Mouse (Mus musculus) embryonic stem cell, embryonic (primary cell): Measurements from ENCODE around the gene Mafg.

ENCODE experiments used
- CTCF ChIA-PET, 4 experiments: fragments of 300-600 bp in 2 of 4; fragments of 350-600 bp in 2 of 4; sonication (Branson Sonifier 250); formaldehyde crosslinking; loops; one replicate each; lab custom pipeline; 2022; ENCODE audit warnings: inconsistent platforms in 2 of 4; lab: Charles Lee
- POLR2A ChIA-PET, 4 experiments: fragments of 300-600 bp in 2 of 4; fragments of 350-600 bp in 2 of 4; sonication (Branson Sonifier 250); formaldehyde crosslinking; loops; one replicate each; lab custom pipeline; 2022; ENCODE audit warnings: antibody characterized with exemption in 4 of 4, inconsistent platforms in 1 of 4; lab: Charles Lee

The Mafg gene

GRCm38 (mm10) chr11:120633520-120634343, at the start of gene Mafg:
Mafg (minus strand) TSS chr11:120633600.
- POLR2A ChIA-PET, result interaction anchor here (0.5 to 28.4 kb wide), 87 partner anchors 3 to 512 kb away, joined by 3 to 947 read pairs (median 4); partner anchors contain the start of genes Myadml2 (in 4 of the 4), Pycr1 (in 4 of the 4), Sirt7 (in 4 of the 4) and Aspscr1 (in 3 of the 4)
- CTCF ChIA-PET, result interaction anchor here (0.7 to 2.1 kb wide), 15 partner anchors 9 to 291 kb away, joined by 3 to 6 read pairs (median 4); partner anchors contain the start of genes Sirt7 (in 2 of the 4), Notum (in 1 of the 4) and Pycr1 (in 1 of the 4)

DNA sequence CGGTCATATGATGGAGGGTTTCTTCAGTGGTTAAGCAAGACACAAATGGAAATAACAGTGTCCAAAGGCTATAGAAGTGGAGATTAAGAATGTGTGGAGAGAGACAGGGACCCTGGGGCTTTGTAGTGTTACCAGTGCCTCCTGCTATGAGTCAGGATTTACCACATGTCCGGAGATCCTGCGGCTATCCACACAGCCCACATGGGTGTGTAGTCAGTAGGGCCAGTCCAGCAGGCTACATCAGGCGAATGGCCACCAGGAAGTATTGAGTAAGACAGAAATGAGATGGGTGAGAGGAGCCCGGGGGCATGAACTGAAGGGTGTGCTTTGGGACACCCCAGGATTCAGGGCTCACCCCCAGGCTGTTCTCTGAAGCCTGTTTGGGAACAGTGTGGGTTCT, 49.3 kb upstream of the Mafg start:
- POLR2A ChIA-PET, result interaction anchor here in 2 of 4 experiments (1.0 to 34.4 kb wide), 7 partner anchors 9 to 50 kb away, joined by 3 to 509 read pairs (median 7); partner anchors contain the start of genes Notum (in 2 of the 2), Aspscr1 (in 1 of the 2), Cenpx (in 1 of the 2) and Lrrc45 (in 1 of the 2)
- CTCF ChIA-PET, result interaction anchor here in 1 of 4 experiments (1.9 kb wide), 1 partner anchor 14 kb away, joined by 5 read pairs; no protein-coding TSS in a partner anchor

- ChIA-PET POLR2A (interaction anchor here in 3 of 4 experiments (0.6 to 34.4 kb wide), 19 partner anchors 10 to 173 kb away, joined by 3 to 509 read pairs (median 4); partner anchors contain the start of genes Pycr1 (in 2 of the 3), Cenpx (in 1 of the 3), Lrrc45 (in 1 of the 3) and Notum (in 1 of the 3)), CTCF (interaction anchor here (0.6 to 2.5 kb wide), 12 partner anchors 19 to 223 kb away, joined by 3 to 13 read pairs (median 4); partner anchors contain the start of genes Dcxr (in 1 of the 4) and Notum (in 1 of the 4))
Observed at GRCm38 (mm10) chr11:120679909-120680308, 46.5 kb upstream of the Mafg start.

DNA sequence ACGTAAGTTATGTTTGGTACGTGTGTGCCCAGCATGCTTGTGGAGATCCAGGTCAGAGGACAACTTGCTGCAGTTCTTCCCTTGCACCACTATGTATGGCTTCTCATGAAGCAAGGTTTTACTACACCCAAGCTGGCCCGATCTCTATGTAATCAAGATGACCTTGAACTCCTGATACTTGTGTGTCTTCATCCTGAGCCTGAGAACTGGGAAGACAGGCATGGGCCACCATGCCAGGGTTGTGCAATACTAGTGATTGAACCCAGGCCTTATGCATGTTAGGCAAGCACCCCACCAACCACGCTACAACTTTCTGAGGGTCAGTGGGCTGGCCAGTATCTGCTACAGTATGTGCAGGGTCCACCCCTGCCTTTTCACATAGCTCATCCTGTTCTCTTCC, 43.6 kb upstream of the Mafg start:
- ChIA-PET CTCF (interaction anchor here in 2 of 4 experiments (0.7 to 4.4 kb wide), 9 partner anchors 17 to 527 kb away, joined by 3 to 25 read pairs (median 4); partner anchors contain the start of genes Cenpx (in 1 of the 2), Hexdc (in 1 of the 2), Lrrc45 (in 1 of the 2) and Mafg (in 1 of the 2)), POLR2A (interaction anchor here (0.8 to 34.4 kb wide), 22 partner anchors 8 to 209 kb away, joined by 3 to 509 read pairs (median 6); partner anchors contain the start of genes Mafg (in 2 of the 4), Notum (in 2 of the 4), Pycr1 (in 2 of the 4) and Arl16 (in 1 of the 4))

DNA sequence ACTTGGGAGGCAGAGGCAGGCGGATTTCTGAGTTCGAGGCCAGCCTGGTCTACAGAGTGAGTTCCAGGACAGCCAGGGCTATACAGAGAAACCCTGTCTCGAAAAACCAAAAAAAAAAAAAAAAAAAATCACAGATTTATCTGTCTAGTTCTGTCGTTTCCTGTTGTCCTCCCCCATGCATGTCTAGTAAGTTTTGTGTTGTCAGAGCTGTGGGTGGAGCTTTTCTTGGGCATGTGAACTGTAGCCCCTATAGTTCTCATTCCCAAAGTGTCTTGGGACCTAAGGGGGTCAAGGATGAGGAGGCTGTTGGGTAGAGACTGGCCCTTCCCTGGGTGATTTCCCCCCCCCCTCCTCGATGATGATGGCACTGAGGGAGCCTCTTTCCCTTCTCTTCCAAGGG, 42.5 kb upstream of the Mafg start:
- CTCF ChIA-PET, result interaction anchor here in 1 of 4 experiments (2.5 to 4.4 kb wide), 2 partner anchors 16 to 20 kb away, joined by 5 to 25 read pairs; partner anchors contain the start of gene Notum
- POLR2A ChIA-PET, result interaction anchor here (0.6 to 34.4 kb wide), 31 partner anchors 8 to 728 kb away, joined by 3 to 509 read pairs (median 5); partner anchors contain the start of genes Cenpx (in 2 of the 4), Lrrc45 (in 2 of the 4), Mafg (in 2 of the 4) and Notum (in 2 of the 4)

- ChIA-PET CTCF (interaction anchor here in 2 of 4 experiments (0.7 to 1.9 kb wide), 6 partner anchors 15 to 103 kb away, joined by 3 to 10 read pairs (median 5); partner anchors contain the start of gene Pycr1 (in 1 of the 2)), POLR2A (interaction anchor here (0.7 to 34.4 kb wide), 53 partner anchors 8 to 316 kb away, joined by 3 to 509 read pairs (median 5); partner anchors contain the start of genes Mafg (in 3 of the 4), Notum (in 3 of the 4), Pycr1 (in 3 of the 4) and Cenpx (in 2 of the 4))
Observed at GRCm38 (mm10) chr11:120673594-120674122, 40.3 kb upstream of the Mafg start.

DNA sequence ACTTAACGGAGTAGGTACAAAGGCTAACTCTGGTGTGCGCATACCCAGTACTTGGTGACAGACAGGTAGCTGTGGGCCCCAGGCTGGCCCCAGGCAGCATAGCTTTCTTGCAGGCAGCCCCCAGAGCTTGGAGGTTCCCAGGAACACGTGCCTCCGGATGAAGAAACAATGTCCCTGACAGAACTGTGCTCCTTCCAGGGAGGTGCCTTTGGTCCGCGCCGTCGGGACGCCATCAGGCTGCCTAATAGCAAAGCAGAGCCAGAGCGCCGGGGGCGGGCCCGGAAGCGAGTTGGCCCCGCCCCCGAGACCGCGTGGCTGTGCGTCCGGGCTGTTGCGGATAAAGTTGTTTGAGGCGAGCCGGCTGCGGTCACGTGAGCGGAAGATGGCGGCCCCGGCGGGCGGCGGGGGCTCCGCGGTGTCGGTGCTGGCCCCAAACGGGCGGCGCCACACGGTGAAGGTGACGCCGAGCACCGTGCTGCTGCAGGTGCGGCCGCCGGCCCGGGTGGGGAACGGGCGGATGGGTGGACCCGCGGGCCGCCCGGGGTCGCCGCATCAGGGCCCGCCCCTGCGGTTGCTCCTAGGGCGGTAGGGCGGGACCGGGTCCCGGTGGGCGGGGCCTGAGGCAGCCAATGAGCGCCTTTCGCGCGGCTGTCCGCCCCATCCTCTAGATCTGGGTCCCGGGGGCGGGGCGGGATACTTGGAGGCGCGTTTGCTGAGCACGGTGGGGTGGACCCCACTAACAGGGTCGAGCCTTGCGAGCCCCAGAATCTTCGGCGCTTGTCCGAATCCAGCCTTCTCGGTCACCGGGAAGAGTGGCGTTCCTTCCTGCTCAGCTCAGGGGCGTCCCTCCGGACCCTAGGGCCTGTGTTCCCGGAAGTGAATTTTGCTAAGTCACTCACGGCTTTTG, 39.5 kb upstream of the Mafg start, which contains the start of gene Aspscr1:
Gene Aspscr1 (plus strand): TSS at position 287 of the 907 bp plus-strand sequence.
- CTCF ChIA-PET, result interaction anchor here in 2 of 4 experiments (1.2 to 1.8 kb wide), 5 partner anchors 14 to 103 kb away, joined by 3 to 10 read pairs (median 4); partner anchors contain the start of genes Cenpx (in 1 of the 2), Lrrc45 (in 1 of the 2) and Pycr1 (in 1 of the 2)
- POLR2A ChIA-PET, result interaction anchor here in 3 of 4 experiments (0.7 to 34.4 kb wide), 52 partner anchors 7 to 473 kb away, joined by 3 to 509 read pairs (median 4); partner anchors contain the start of genes Mafg (in 3 of the 3), Notum (in 3 of the 3), Pycr1 (in 3 of the 3) and Cenpx (in 2 of the 3)

- ChIA-PET POLR2A (interaction anchor here (0.8 to 34.4 kb wide), 46 partner anchors 8 to 480 kb away, joined by 3 to 509 read pairs (median 6); partner anchors contain the start of genes Mafg (in 4 of the 4), Pycr1 (in 3 of the 4), Cenpx (in 2 of the 4) and Lrrc45 (in 2 of the 4)), CTCF (interaction anchor here in 3 of 4 experiments (0.8 to 3.2 kb wide), 10 partner anchors 23 to 110 kb away, joined by 3 to 13 read pairs (median 4); partner anchors contain the start of genes Cenpx (in 1 of the 3), Lrrc45 (in 1 of the 3) and Pycr1 (in 1 of the 3))
Observed at GRCm38 (mm10) chr11:120666617-120667016, 33.2 kb upstream of the Mafg start.

GRCm38 (mm10) chr11:120665406-120665805, 32.0 kb upstream of the Mafg start:
- CTCF ChIA-PET, result interaction anchor here (0.5 to 3.2 kb wide), 15 partner anchors 13 to 111 kb away, joined by 3 to 13 read pairs (median 4); partner anchors contain the start of genes Cenpx (in 1 of the 4), Lrrc45 (in 1 of the 4), Mafg (in 1 of the 4) and Pycr1 (in 1 of the 4)

DNA sequence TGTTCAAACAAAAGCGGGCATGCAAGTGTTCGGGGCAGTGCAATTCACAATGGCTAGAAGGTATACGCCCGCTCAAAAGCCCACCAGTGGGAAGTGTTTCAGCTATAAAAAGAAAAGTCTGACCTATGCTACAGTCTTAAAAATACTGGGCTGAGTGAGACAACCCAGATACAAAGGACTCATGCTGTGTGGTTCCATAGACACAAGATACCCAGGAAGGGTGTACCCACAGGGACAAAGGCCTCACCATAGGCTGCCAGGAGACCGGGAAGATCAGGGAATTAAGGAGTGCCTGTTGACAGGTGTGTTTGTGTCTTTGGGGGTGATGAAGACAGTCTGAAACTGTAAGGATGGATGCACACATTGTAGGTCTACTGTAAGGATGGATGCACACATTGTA, 30.3 kb upstream of the Mafg start:
- ChIA-PET POLR2A (interaction anchor here in 3 of 4 experiments (1.2 to 34.4 kb wide), 10 partner anchors 8 to 90 kb away, joined by 3 to 509 read pairs (median 32); partner anchors contain the start of genes Mafg (in 2 of the 3), Pycr1 (in 2 of the 3), Cenpx (in 1 of the 3) and Lrrc45 (in 1 of the 3)), CTCF (interaction anchor here in 1 of 4 experiments (1.1 kb wide), 1 partner anchor 56 kb away, joined by 3 read pairs; no protein-coding TSS in a partner anchor)

More at GRCm38 (mm10) chr11:120665406-120665805, 32.0 kb upstream of the Mafg start:
- POLR2A ChIA-PET, result interaction anchor here in 3 of 4 experiments (0.6 to 34.4 kb wide), 53 partner anchors 8 to 723 kb away, joined by 3 to 509 read pairs (median 6); partner anchors contain the start of genes Mafg (in 3 of the 3), Pycr1 (in 3 of the 3), Cenpx (in 2 of the 3) and Dcxr (in 2 of the 3)

DNA sequence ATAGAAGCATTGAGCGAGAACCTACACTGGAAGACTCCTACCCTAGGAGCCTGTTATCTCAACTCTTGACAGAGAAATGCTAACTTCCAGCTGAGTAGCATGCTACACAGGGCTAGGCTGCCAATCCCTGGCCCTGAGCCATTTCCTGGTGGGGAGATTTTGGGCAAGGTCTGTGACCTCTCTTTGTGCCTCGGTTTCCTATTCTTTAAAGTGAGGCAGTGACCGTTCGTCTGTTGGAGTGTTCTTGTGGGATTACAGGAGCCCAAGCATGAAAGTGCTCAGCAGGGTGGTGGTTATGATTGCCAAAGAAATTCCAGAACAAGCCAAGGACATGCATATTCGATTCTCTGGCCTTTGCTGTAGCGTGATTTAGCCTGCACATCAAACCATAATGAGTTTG, 29.4 kb upstream of the Mafg start:
- CTCF ChIA-PET, result no interaction called here
- POLR2A ChIA-PET, result interaction anchor here in 3 of 4 experiments (0.7 to 34.4 kb wide), 12 partner anchors 11 to 189 kb away, joined by 3 to 509 read pairs (median 4); partner anchors contain the start of genes Mafg (in 2 of the 3), Pycr1 (in 2 of the 3), Aspscr1 (in 1 of the 3) and Cenpx (in 1 of the 3)

- CTCF ChIA-PET, result interaction anchor here (0.5 to 3.1 kb wide), 16 partner anchors 16 to 1305 kb away, joined by 3 to 25 read pairs (median 4); partner anchors contain the start of genes Pycr1 (in 2 of the 4), Cenpx (in 1 of the 4), Lrrc45 (in 1 of the 4) and Mafg (in 1 of the 4)
- POLR2A ChIA-PET, result interaction anchor here (0.6 to 34.4 kb wide), 29 partner anchors 9 to 191 kb away, joined by 3 to 509 read pairs (median 4); partner anchors contain the start of genes Pycr1 (in 4 of the 4), Aspscr1 (in 2 of the 4), Cenpx (in 2 of the 4) and Lrrc45 (in 2 of the 4)
Observed at GRCm38 (mm10) chr11:120661076-120661460, 27.7 kb upstream of the Mafg start, which contains the start of gene Notum. Notum (minus strand) TSS chr11:120661175.

DNA sequence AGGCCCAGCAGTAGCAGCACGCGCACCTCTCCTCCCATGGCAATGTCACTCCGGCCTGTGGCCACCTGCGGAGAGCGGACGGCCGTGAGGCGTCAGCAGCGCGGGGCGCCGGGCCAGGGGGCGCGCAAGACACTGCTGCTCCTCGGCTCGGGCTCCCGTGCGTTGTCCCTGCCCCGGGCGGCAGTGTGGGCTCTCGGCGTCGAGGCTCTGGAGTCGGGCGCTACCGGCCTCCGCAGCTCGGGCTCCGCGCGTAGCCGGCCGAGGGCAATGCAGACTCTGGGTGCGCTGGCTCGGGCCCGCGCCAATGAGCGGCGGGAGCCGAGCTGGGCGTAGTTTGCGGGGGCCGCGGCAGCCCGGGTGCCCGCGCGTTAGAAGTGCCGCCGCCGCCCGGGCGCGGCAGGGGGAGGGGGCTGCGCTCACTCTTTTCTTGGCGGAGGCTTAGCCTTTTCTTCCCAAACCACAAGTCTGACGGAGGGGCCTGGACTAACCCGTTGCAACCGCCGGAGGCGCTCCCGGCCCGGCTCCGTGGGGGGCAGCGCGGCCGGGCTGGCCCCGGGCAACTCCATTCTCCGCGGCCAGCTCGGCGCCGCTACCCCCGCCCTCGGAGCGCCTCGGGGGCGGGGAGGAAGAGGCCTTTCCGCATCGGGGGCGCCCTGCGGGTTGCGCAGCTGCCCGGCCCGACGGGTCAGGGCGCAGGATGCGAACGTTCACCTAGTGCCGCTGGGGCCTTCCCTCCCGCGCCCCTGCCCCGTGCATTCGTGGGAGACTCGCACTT, 27.1 kb upstream of the Mafg start:
- ChIA-PET POLR2A (interaction anchor here (0.6 to 20.9 kb wide), 45 partner anchors 9 to 191 kb away, joined by 3 to 227 read pairs (median 4); partner anchors contain the start of genes Pycr1 (in 3 of the 4), Aspscr1 (in 2 of the 4), Cenpx (in 2 of the 4) and Lrrc45 (in 2 of the 4)), CTCF (interaction anchor here (0.5 to 3.1 kb wide), 26 partner anchors 16 to 1304 kb away, joined by 3 to 25 read pairs (median 4); partner anchors contain the start of genes Pycr1 (in 2 of the 4), Cenpx (in 1 of the 4), Dcxr (in 1 of the 4) and Lrrc45 (in 1 of the 4))
